Mouse (Mus musculus): ENCODE measurements around the gene Tob2. TPM values are rescaled to one million over a fixed set of nuclear protein-coding genes. Genes with fewer than 3 reads are reported as not detected.

Gene Tob2
- polyA plus RNA-seq, 1 experiment from 2014 or later, result 24.5 TPM

DNA sequence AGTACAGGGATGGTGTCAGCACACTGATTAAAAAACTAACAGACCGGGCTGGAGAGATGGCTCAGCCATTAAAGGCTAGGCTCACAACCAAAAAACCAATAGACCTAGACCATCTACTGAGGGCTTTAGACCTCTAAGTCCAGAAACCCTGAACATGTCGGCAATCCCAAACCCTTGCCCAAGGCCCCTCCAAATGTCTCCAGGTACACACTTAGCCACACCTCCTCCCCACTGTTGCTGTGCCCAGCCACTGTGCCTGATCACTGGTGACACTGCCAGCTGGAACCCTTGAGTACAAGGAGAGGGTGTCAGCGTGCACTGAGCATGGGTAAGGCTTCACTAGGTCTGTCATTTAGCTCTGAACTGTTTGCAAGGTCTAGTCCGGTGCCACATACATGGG lies 60.2 kb downstream of the Tob2 start:
- peaks cover 6% of the 10 kb centered on the region for H3K4me1 ChIP-seq (ENCODE audit: control insufficient read depth, insufficient read depth, low read length)
- no peaks in the 10 kb centered on the region for H3K27me3 ChIP-seq (ENCODE audit: control insufficient read depth, insufficient read depth, low read length)
- H3K4me2 ChIP-seq (replicated peaks; ENCODE audit: low read depth, low read length), result no peak overlapping the region
- no peaks in the 10 kb centered on the region for H3K9me3 ChIP-seq (ENCODE audit: control insufficient read depth, low read depth, low read length)
- 90% methylated on average over 4 of the region's 4 CpGs for WGBS
- no peak overlapping the region for H3K9ac ChIP-seq (replicated peaks; ENCODE audit: low read depth, low read length)
- no peak for ATAC-seq (ENCODE audit: insufficient number of reproducible peaks, insufficient read depth, low FRiP score, low read depth)
- H3K4me3 ChIP-seq (ENCODE audit: low read depth, low read length), result no peak overlapping the region
- peaks cover 5% of the 10 kb centered on the region for H3K36me3 ChIP-seq (ENCODE audit: control insufficient read depth, insufficient read depth, low read length)
- H3K27ac ChIP-seq (ENCODE audit: low read length), result no peak overlapping the region

Other genes with a start within 250 kb of the Tob2 start
- gene L3mbtl2, start 194.9 kb downstream of the Tob2 start, polyA plus RNA-seq (2014; fragmentation: Nextera tagmentation; extraction: Ambion mirVana), result 18.0 and 19.1 TPM in 2 replicates
- 3.0 and 4.7 TPM in 2 replicates for gene Chadl, start 161.5 kb downstream of the Tob2 start, polyA plus RNA-seq (2014; fragmentation: Nextera tagmentation; extraction: Ambion mirVana)
- gene Zc3h7b, start 113.7 kb downstream of the Tob2 start, polyA plus RNA-seq (2014; fragmentation: Nextera tagmentation; extraction: Ambion mirVana), result 35.5 and 46.2 TPM in 2 replicates
- 90.9 and 92.7 TPM in 2 replicates for gene Rangap1, start 113.3 kb downstream of the Tob2 start, polyA plus RNA-seq (2014; fragmentation: Nextera tagmentation; extraction: Ambion mirVana)
- gene Tef, start 56.4 kb downstream of the Tob2 start, polyA plus RNA-seq (2014; fragmentation: Nextera tagmentation; extraction: Ambion mirVana), result 23.7 and 25.6 TPM in 2 replicates
- gene Phf5a, start 13.1 kb upstream of the Tob2 start, polyA plus RNA-seq (2014; fragmentation: Nextera tagmentation; extraction: Ambion mirVana), result 153 and 157 TPM in 2 replicates
- gene Aco2, start 13.5 kb upstream of the Tob2 start, polyA plus RNA-seq (2014; fragmentation: Nextera tagmentation; extraction: Ambion mirVana), result 136 and 144 TPM in 2 replicates
- 62.7 and 68.0 TPM in 2 replicates for gene Polr3h, start 67.4 kb upstream of the Tob2 start, polyA plus RNA-seq (2014; fragmentation: Nextera tagmentation; extraction: Ambion mirVana)
- gene Csdc2, start 78.0 kb upstream of the Tob2 start, polyA plus RNA-seq (2014; fragmentation: Nextera tagmentation; extraction: Ambion mirVana), result 15.7 and 18.3 TPM in 2 replicates
- gene Pmm1, start 102.1 kb upstream of the Tob2 start, polyA plus RNA-seq (2014; fragmentation: Nextera tagmentation; extraction: Ambion mirVana), result 29.9 and 37.2 TPM in 2 replicates
- gene 1700029P11Rik, start 121.7 kb upstream of the Tob2 start, polyA plus RNA-seq (2014; fragmentation: Nextera tagmentation; extraction: Ambion mirVana), result not detected in 2 replicates
- gene Xrcc6, start 129.0 kb upstream of the Tob2 start, polyA plus RNA-seq (2014; fragmentation: Nextera tagmentation; extraction: Ambion mirVana), result 75.4 and 90.0 TPM in 2 replicates
- gene Desi1, start 175.1 kb upstream of the Tob2 start, polyA plus RNA-seq (2014; fragmentation: Nextera tagmentation; extraction: Ambion mirVana), result 24.2 and 26.3 TPM in 2 replicates
- 283 and 284 TPM in 2 replicates for gene Snu13, start 188.8 kb upstream of the Tob2 start, polyA plus RNA-seq (2014; fragmentation: Nextera tagmentation; extraction: Ambion mirVana)
- not detected in 2 replicates for gene 4930407I10Rik, start 200.4 kb upstream of the Tob2 start, polyA plus RNA-seq (2014; fragmentation: Nextera tagmentation; extraction: Ambion mirVana)
- 0.09 TPM in 1 of 2 replicates, not detected in the other for gene Mei1, start 211.2 kb upstream of the Tob2 start, polyA plus RNA-seq (2014; fragmentation: Nextera tagmentation; extraction: Ambion mirVana)

Measured in stomach, embryonic 14.5 days (tissue).